In the genomic region with DNA sequence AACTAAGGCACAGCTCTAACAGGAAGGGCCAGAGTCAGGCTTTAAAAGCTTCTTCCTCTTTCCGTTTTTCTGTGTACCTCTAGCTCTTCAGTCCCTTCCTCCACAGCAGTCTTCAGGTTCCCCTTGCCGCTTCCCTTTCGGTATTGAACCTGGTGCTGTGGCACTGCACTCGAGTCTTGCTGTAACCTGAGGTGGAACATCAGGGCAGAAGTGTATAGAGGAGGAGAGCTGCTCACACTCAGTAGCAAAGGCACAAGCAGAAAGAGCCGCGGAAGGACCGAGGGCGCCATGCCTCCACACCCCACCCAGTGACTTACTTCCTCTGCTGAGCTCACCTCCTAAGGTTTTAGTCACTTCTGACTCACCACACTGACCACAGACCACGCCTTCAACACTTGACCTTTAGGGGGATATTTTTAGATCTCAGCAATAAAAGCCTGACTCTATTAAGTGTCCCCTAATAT, we compare ENCODE assay signal across 8 mouse cellular contexts. TPM values are rescaled to one million over a fixed set of nuclear protein-coding genes. Genes with fewer than 3 reads are reported as not detected.
A peak's percentile ranks its signal among the peaks of the same experiment; 100 is the strongest.
DNase-seq lines count a peak whose midpoint lies in the region; ATAC-seq and TF ChIP-seq lines count a peak whose summit lies in the region.

A gene (minus strand): TSS at position 321 of the 464 bp plus-strand sequence.

- no peak for TF ChIP-seq EP300 in lung, postnatal 0 days (IDR thresholded peaks at IDR 0.05)

- POLR2A ChIA-PET in Patski (lab: Charles Lee) = no interaction called here

- ATAC-seq in forebrain, embryonic 11.5 days (replicated peaks; ENCODE audit: low FRiP score) = no peak
- ATAC-seq in Patski = peak; percentile 57
- peak; percentile 73 for ATAC-seq in lung, postnatal 0 days

- H3K4me3 ChIP-seq in forebrain, embryonic 11.5 days (ENCODE audit: low read depth, low read length) = no peak within 1 kb of the TSS
- no peak within 1 kb of the TSS for H3K4me3 ChIP-seq in forebrain, embryonic 10.5 days
- no peak within 1 kb of the TSS for H3K4me3 ChIP-seq in lung, postnatal 0 days (ENCODE audit: low read depth, low read length)
- peak within 1 kb of the TSS; percentile 64 for H3K4me3 ChIP-seq in small intestine, adult 2 months (ENCODE audit: low read depth, low read length)

- no peak for DNase-seq in forebrain, embryonic 11.5 days (ENCODE audit: low spot score)
- DNase-seq in forebrain, embryonic 10.5 days (ENCODE audit: extremely low spot score, low spot score) = no peak
- peak; percentile 25 for DNase-seq in Patski (ENCODE audit: low read depth, low spot score)
- peak in 1 of 2 experiments; percentile 11 for DNase-seq in gastrocnemius, postnatal 4 days (ENCODE audit: low spot score in 2 of 2)
- peak; percentile 49 for DNase-seq in layer of hippocampus, adult 9-11 months
- DNase-seq in lung, postnatal 0 days (ENCODE audit: low spot score) = peak; percentile 42
- DNase-seq in embryo, embryonic 9.5 days (ENCODE audit: extremely low spot score) = no peak

- H3K4me1 ChIP-seq in forebrain, embryonic 11.5 days (replicated peaks; ENCODE audit: control insufficient read depth, insufficient read depth, low read length) = no peaks in the 10 kb centered on the region
- no peaks in the 10 kb centered on the region for H3K4me1 ChIP-seq in forebrain, embryonic 10.5 days
- H3K4me1 ChIP-seq in lung, postnatal 0 days (ENCODE audit: insufficient read depth, low read depth, low read length) = no peaks in the 10 kb centered on the region
- H3K4me1 ChIP-seq in small intestine, adult 2 months (ENCODE audit: control insufficient read depth, insufficient read depth, insufficient read length, low read length) = no peaks in the 10 kb centered on the region

- H3K27me3 ChIP-seq in forebrain, embryonic 11.5 days (ENCODE audit: control insufficient read depth, insufficient read depth, low read length) = no peaks in the 10 kb centered on the region
- H3K27me3 ChIP-seq in forebrain, embryonic 10.5 days (ENCODE audit: poor library complexity, severe bottlenecking) = no peaks in the 10 kb centered on the region
- no peaks in the 10 kb centered on the region for H3K27me3 ChIP-seq in Patski
- no peaks in the 10 kb centered on the region for H3K27me3 ChIP-seq in lung, postnatal 0 days (replicated peaks; ENCODE audit: insufficient read depth, low read length)
- no peaks in the 10 kb centered on the region for H3K27me3 ChIP-seq in small intestine, adult 2 months (ENCODE audit: control insufficient read depth, insufficient read depth, low read length)

- in situ Hi-C loops in Patski (cut with MboI; ENCODE audit: low pct_unique_long_range_greater_than_20kb) = no loop called here

- TF ChIP-seq CTCF in Patski (IDR thresholded peaks at IDR 0.05) = no peak
- TF ChIP-seq CTCF in lung, postnatal 0 days (IDR thresholded peaks at IDR 0.05) = no peak
- no peak for TF ChIP-seq CTCF in small intestine, adult 2 months (IDR thresholded peaks at IDR 0.05; ENCODE audit: extremely low read depth, insufficient read length, insufficient replicate concordance, low read depth, low read length)

- no peak within 1 kb of the TSS for H3K9ac ChIP-seq in forebrain, embryonic 11.5 days (ENCODE audit: low read length)
- no peak within 1 kb of the TSS for H3K9ac ChIP-seq in lung, postnatal 0 days (replicated peaks; ENCODE audit: low read depth)

- no peak for TF ChIP-seq POLR2A in small intestine, adult 2 months (IDR thresholded peaks at IDR 0.05; ENCODE audit: low read depth, low read length)

- CTCF ChIA-PET in Patski (lab: Charles Lee) = interaction anchor here (0.9 to 1.2 kb wide), 3 partner anchors 8 to 56 kb away, joined by 3 read pairs; no protein-coding TSS in a partner anchor

- WGBS in forebrain, embryonic 11.5 days = 89% methylated on average over 9 of the region's 9 CpGs
- 86% methylated on average over 9 of the region's 9 CpGs for WGBS in forebrain, embryonic 10.5 days
- 77% methylated on average over 9 of the region's 9 CpGs for WGBS in lung, postnatal 0 days
- WGBS in small intestine, adult 2 months = 75% methylated on average over 9 of the region's 9 CpGs

- no peak within 1 kb of the TSS for H3K4me2 ChIP-seq in forebrain, embryonic 11.5 days (ENCODE audit: low read depth, low read length, severe bottlenecking)
- no peak within 1 kb of the TSS for H3K4me2 ChIP-seq in lung, postnatal 0 days (replicated peaks; ENCODE audit: low read depth, low read length)

- no peak within 1 kb of the TSS for H3K27ac ChIP-seq in forebrain, embryonic 11.5 days (ENCODE audit: low read depth, low read length)
- H3K27ac ChIP-seq in forebrain, embryonic 10.5 days = no peak within 1 kb of the TSS
- peak within 1 kb of the TSS; percentile 39; the same call in 1 of the 2 replicates for H3K27ac ChIP-seq in lung, postnatal 0 days (ENCODE audit: low read length)
- peak within 1 kb of the TSS; percentile 84 for H3K27ac ChIP-seq in small intestine, adult 2 months (ENCODE audit: insufficient read depth, low read depth, low read length)

- H3K36me3 ChIP-seq in forebrain, embryonic 11.5 days (ENCODE audit: control insufficient read depth, insufficient read depth, low read length) = no peaks in the 10 kb centered on the region
- no peaks in the 10 kb centered on the region for H3K36me3 ChIP-seq in forebrain, embryonic 10.5 days (replicated peaks)
- no peaks in the 10 kb centered on the region for H3K36me3 ChIP-seq in lung, postnatal 0 days (ENCODE audit: insufficient read depth, low read length)
- no peaks in the 10 kb centered on the region for H3K36me3 ChIP-seq in small intestine, adult 2 months (ENCODE audit: control insufficient read depth, insufficient read depth, low read length)

- H3K9me3 ChIP-seq in forebrain, embryonic 11.5 days (ENCODE audit: control insufficient read depth, low read length) = no peaks in the 10 kb centered on the region
- H3K9me3 ChIP-seq in forebrain, embryonic 10.5 days = no peaks in the 10 kb centered on the region
- H3K9me3 ChIP-seq in lung, postnatal 0 days (ENCODE audit: low read length) = no peaks in the 10 kb centered on the region

RNA-seq across cellular contexts. Expression of the gene that starts here (rescaled TPM):
- polyA plus RNA-seq in forebrain, embryonic 11.5 days (2014; fragmentation: Nextera tagmentation; extraction: Ambion mirVana) = 23.5 and 24.0 TPM in 2 replicates
- polyA plus RNA-seq in forebrain, embryonic 10.5 days (2016; fragmentation: Nextera tagmentation; extraction: Ambion mirVana) = 9.5 and 9.6 TPM in 2 replicates
- 21.7 TPM for polyA plus RNA-seq in Patski (2021)
- total RNA-seq in gastrocnemius, postnatal 4 days (2021) = 10 to 100 TPM; 34.1 to 34.4 TPM
- 19.7 and 32.7 TPM in 2 replicates for polyA plus RNA-seq in lung, postnatal 0 days (2015; fragmentation: Nextera tagmentation; extraction: Ambion mirVana)
- polyA plus RNA-seq in small intestine, adult 2 months (2012; rRNA removed) = 0.36 and 0.37 TPM in 2 replicates

Comparison
In these comparisons a context has a peak if more than half of its experiments do, and no peak if none do; other contexts are left out.
1. DNase-seq: peak in Patski (single experiment), layer of hippocampus, adult 9-11 months (single experiment) and lung, postnatal 0 days (single experiment); none in forebrain, embryonic 11.5 days (single experiment), forebrain, embryonic 10.5 days (single experiment) and embryo, embryonic 9.5 days (single experiment).
2. H3K27ac ChIP-seq: peak in lung, postnatal 0 days (single experiment) and small intestine, adult 2 months (single experiment); none in forebrain, embryonic 11.5 days (single experiment) and forebrain, embryonic 10.5 days (single experiment).